Mouse (Mus musculus): ENCODE results near the gene Pqlc2.

DNA sequence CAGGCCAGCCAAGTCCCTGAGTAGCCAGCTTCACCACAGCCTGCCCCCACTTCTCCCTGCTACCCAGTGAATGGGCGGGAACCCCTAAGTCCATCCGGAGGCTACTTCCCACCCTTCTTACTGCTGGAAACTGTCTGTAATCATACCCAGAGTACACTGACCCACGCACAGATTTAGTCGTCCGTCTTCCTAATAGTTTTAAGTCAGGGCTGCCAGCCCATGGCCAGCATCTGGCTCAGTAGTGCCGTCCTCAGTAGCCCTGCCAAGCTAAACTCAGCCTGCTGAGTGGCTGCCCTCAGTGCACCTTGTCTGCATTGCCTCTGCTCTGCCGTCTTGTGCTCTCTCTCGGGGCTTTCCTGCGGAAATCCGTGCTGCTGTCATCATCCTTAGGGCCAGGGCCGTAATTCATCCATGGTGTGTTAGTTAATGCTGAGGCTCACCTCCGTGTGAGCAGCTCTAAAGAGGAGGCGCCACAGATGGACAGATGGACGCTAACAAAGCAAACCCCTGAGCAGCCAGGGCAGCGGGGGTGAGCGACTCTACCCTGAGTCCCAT, 28.6 kb downstream of the Pqlc2 start:
- TF ChIP-seq POLR2A (IDR thresholded peaks at IDR 0.05; ENCODE audit: insufficient read depth, low read length), result no peak
- TF ChIP-seq EP300 (IDR thresholded peaks at IDR 0.05; ENCODE audit: insufficient read depth, low read depth, low read length), result no peak
- no peak for TF ChIP-seq CTCF (IDR thresholded peaks at IDR 0.05; ENCODE audit: low read depth, low read length)
